Mouse (Mus musculus): ENCODE measurements at regions not wholly inside any gene's neighbourhood (a gene's known extent, or its start where the extent isn't known, plus 50 kb on each side); places are given as distances from the start of the nearest gene placed in this dataset.

DNA sequence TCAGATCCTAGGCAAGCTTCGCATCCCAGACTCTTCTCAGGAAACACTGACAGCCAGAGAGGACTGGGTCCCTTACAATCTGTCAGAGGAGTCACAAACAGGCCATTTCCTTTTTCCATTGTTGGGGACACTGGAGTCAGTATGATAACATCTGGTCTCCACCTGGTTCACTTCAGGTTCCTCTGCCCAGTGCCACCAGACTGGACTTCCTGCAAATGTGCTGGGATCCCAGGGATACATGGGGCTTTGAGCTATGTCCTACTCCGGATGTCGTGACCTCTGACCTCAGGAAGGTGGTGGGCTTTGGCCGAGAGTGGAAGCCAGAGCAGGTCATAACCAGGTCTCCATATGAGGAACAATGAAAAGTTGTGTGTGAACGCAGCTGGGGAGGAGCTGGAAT lies 96.0 kb upstream of the Sulf2 start:
- no peak for TF ChIP-seq EP300 (IDR thresholded peaks at IDR 0.05; ENCODE audit: low read depth)
- no peak for TF ChIP-seq CTCF (IDR thresholded peaks at IDR 0.05; ENCODE audit: low read depth)
